Mouse (Mus musculus): ENCODE measurements around the gene Prkar1a. TPM values are rescaled to one million over a fixed set of nuclear protein-coding genes. Genes with fewer than 3 reads are reported as not detected.
"Not testable (repeated sequence)": the region's sequence is repeated elsewhere in the genome, so short reads cannot be mapped to it uniquely, and the experiment has no call there.

Prkar1a gene
- polyA plus RNA-seq, 1 experiment from 2014 or later: 367 TPM

DNA sequence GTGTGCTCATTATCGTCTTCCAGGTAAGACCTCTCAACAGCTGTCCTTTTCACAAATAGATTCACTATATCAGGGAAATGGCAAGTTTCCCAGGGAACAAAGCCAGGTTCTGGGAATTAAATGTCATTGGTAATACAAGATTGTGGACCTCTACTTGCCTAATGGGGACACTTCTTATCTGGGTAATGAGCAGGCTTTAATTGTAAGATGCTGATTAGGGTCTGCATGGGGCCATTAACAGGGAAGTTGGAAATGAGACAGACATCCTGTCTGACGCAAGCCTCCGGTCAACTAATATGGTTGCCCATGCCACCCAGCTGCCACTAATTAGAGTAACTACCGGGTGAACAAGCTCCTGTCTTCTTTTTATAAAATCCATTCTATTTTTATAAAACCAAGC lies 32.9 kb upstream of the Prkar1a start:
- no peaks in the 10 kb centered on the region for H3K36me3 ChIP-seq (ENCODE audit: control insufficient read depth, insufficient read depth, low read length)
- H3K4me3 ChIP-seq (ENCODE audit: low read length): no peak overlapping the region
- no peak overlapping the region for H3K9ac ChIP-seq (ENCODE audit: low read depth, low read length)
- no peak for ATAC-seq (ENCODE audit: low FRiP score, low TSS enrichment)
- H3K27me3 ChIP-seq (ENCODE audit: control insufficient read depth, insufficient read depth, low read length): no peaks in the 10 kb centered on the region
- WGBS: 77% methylated on average over 4 of the region's 4 CpGs
- no peak overlapping the region for H3K4me2 ChIP-seq (replicated peaks; ENCODE audit: low read depth, low read length)
- peaks cover 4% of the 10 kb centered on the region; the same call in 1 of the 2 replicates for H3K4me1 ChIP-seq (ENCODE audit: control insufficient read depth, insufficient read depth, low read length)
- no peak overlapping the region for H3K27ac ChIP-seq (ENCODE audit: low read depth, low read length)
- no peaks in the 10 kb centered on the region for H3K9me3 ChIP-seq (ENCODE audit: control insufficient read depth, low read length)

DNA sequence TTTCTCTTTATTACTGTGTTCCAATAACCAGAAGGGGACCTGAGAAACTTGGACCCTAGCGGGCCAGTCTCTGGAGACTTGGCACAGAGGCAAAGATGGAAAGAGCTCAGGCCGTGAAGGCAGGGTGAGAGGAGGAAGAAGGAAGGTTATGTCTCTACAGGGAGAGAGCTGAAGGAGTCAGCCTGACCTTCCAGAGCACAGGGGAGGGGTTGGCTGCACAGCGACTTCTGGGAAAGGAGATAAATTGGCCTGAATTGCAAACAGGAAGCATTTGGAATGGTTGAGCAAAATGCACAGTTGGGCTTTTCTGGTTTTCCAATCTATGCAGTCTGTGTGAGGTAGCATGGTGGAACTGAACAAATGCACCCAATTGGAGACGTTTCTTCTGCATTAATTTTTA lies 32.4 kb upstream of the Prkar1a start:
- Histone ChIP-seq H3K36me3 (ENCODE audit: control insufficient read depth, insufficient read depth, low read length) (no peaks in the 10 kb centered on the region), H3K4me3 (ENCODE audit: low read length) (no peak overlapping the region), H3K9ac (ENCODE audit: low read depth, low read length) (no peak overlapping the region), H3K9me3 (ENCODE audit: control insufficient read depth, low read length) (no peaks in the 10 kb centered on the region), H3K27ac (ENCODE audit: low read depth, low read length) (no peak overlapping the region), H3K4me1 (ENCODE audit: control insufficient read depth, insufficient read depth, low read length) (peaks cover 4% of the 10 kb centered on the region; the same call in 1 of the 2 replicates), H3K4me2 (replicated peaks; ENCODE audit: low read depth, low read length) (no peak overlapping the region), H3K27me3 (ENCODE audit: control insufficient read depth, insufficient read depth, low read length) (no peaks in the 10 kb centered on the region)
- 49% methylated on average over 4 of the region's 4 CpGs for WGBS
- ATAC-seq (ENCODE audit: low FRiP score, low TSS enrichment): no peak

DNA sequence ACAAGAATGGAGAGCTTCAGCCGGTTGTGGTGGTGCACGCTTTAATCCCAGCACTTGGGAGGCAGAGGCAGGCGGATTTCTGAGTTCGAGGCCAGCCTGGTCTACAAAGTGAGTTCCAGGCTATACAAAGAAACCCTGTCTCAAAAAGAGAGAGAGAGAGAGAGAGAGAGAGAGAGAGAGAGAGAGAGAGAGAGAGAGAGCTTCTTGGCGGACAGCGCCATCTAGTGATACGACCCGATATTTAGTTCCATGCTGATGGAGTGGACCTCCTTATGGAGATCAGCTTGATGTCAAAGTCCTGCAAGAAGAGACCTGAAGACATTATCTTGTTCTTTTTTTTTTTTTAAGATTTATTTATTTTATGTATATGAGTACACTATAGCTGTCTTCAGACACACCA lies 30.1 kb upstream of the Prkar1a start:
- not testable (repeated sequence) for H3K4me1 ChIP-seq (ENCODE audit: control insufficient read depth, insufficient read depth, low read length); H3K9me3 ChIP-seq (ENCODE audit: control insufficient read depth, low read length); H3K4me2 ChIP-seq (replicated peaks; ENCODE audit: low read depth, low read length); H3K27ac ChIP-seq (ENCODE audit: low read depth, low read length); H3K4me3 ChIP-seq (ENCODE audit: low read length); ATAC-seq (ENCODE audit: low FRiP score, low TSS enrichment); H3K36me3 ChIP-seq (ENCODE audit: control insufficient read depth, insufficient read depth, low read length); H3K9ac ChIP-seq (ENCODE audit: low read depth, low read length); H3K27me3 ChIP-seq (ENCODE audit: control insufficient read depth, insufficient read depth, low read length)
- WGBS: 37% methylated on average over 8 of the region's 8 CpGs

- WGBS: 69% methylated on average over 6 of the region's 6 CpGs
- Histone ChIP-seq H3K4me1 (ENCODE audit: control insufficient read depth, insufficient read depth, low read length) (peaks cover 10% of the 10 kb centered on the region), H3K27ac (ENCODE audit: low read depth, low read length) (no peak overlapping the region), H3K9me3 (ENCODE audit: control insufficient read depth, low read length) (no peaks in the 10 kb centered on the region), H3K4me3 (ENCODE audit: low read length) (no peak overlapping the region), H3K36me3 (ENCODE audit: control insufficient read depth, insufficient read depth, low read length) (no peaks in the 10 kb centered on the region), H3K27me3 (ENCODE audit: control insufficient read depth, insufficient read depth, low read length) (no peaks in the 10 kb centered on the region), H3K4me2 (replicated peaks; ENCODE audit: low read depth, low read length) (no peak overlapping the region), H3K9ac (ENCODE audit: low read depth, low read length) (no peak overlapping the region)
- ATAC-seq (ENCODE audit: low FRiP score, low TSS enrichment): no peak
These were observed 28.8 kb upstream of the Prkar1a start for GRCm38 (mm10) chr11:109620356-109620755.

- Histone ChIP-seq H3K4me3 (ENCODE audit: low read length) (no peak overlapping the region), H3K27ac (ENCODE audit: low read depth, low read length) (no peak overlapping the region), H3K9ac (ENCODE audit: low read depth, low read length) (no peak overlapping the region), H3K9me3 (ENCODE audit: control insufficient read depth, low read length) (no peaks in the 10 kb centered on the region), H3K36me3 (ENCODE audit: control insufficient read depth, insufficient read depth, low read length) (no peaks in the 10 kb centered on the region), H3K27me3 (ENCODE audit: control insufficient read depth, insufficient read depth, low read length) (no peaks in the 10 kb centered on the region), H3K4me1 (ENCODE audit: control insufficient read depth, insufficient read depth, low read length) (peaks cover 10% of the 10 kb centered on the region), H3K4me2 (replicated peaks; ENCODE audit: low read depth, low read length) (no peak overlapping the region)
- 18% methylated on average over 2 of the region's 2 CpGs for WGBS
- 0 out of 2 replicates have a peak, but pooled peaks have one; percentile 29 for ATAC-seq (ENCODE audit: low FRiP score, low TSS enrichment)
These were observed 28.0 kb upstream of the Prkar1a start for GRCm38 (mm10) chr11:109621183-109621582.

DNA sequence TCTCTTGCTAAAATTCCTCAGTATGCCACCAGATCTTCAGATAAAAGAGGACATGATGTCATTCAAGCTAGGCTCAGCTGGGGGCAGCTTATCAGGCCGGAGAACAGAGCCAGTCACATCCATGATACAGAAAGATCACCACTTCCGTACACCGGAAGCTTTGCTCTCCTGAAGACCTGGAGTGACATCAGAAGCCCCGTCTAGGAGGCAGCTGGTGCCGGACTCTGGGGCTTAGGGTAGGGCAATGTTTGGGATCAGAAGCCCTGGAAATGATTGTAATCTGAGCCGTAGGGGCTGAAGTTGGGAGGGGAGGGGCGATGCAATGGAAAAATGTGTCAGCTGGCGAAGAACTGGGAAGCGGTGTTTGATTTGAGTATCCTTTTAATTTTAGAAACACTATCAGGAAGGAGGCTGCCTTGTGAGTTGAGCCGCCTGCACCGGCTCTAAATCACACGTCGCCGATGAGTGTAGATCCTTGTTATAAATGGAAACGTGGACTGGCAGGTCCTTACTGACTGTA lies 26.6 kb upstream of the Prkar1a start:
- no peak overlapping the region for H3K27ac ChIP-seq (ENCODE audit: low read depth, low read length)
- H3K4me1 ChIP-seq (ENCODE audit: control insufficient read depth, insufficient read depth, low read length): peaks cover 10% of the 10 kb centered on the region
- no peaks in the 10 kb centered on the region for H3K27me3 ChIP-seq (ENCODE audit: control insufficient read depth, insufficient read depth, low read length)
- peak overlapping the region; percentile 42 for H3K4me2 ChIP-seq (replicated peaks; ENCODE audit: low read depth, low read length)
- H3K9me3 ChIP-seq (ENCODE audit: control insufficient read depth, low read length): no peaks in the 10 kb centered on the region
- peak overlapping the region; percentile 9; the same call in 1 of the 2 replicates for H3K4me3 ChIP-seq (ENCODE audit: low read length)
- H3K9ac ChIP-seq (ENCODE audit: low read depth, low read length): peak overlapping the region; percentile 8; the same call in 1 of the 2 replicates
- H3K36me3 ChIP-seq (ENCODE audit: control insufficient read depth, insufficient read depth, low read length): no peaks in the 10 kb centered on the region
- WGBS: 8% methylated on average over 15 of the region's 15 CpGs
- ATAC-seq (ENCODE audit: low FRiP score, low TSS enrichment): peak; percentile 54

DNA sequence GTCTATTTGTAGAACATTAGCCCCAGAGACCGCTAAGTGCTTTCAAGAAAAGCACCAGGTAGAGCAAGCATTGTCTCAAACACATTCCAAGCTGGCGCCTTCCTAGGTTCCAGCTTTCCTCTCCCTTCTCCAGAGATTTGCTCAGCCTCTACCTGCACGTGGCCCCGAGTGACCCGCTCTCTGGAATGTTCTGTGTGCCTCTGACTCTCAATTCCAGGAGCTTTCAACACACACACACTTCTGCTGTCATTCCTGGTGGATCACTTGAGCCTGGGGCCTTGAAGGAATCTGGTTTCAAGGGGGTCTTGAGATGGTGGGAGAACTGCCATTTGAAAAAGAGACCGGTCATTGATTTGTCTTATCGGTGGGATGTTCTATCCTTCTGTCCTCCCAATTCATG lies 26.0 kb upstream of the Prkar1a start:
- H3K4me2 ChIP-seq (replicated peaks; ENCODE audit: low read depth, low read length): no peak overlapping the region
- no peaks in the 10 kb centered on the region for H3K9me3 ChIP-seq (ENCODE audit: control insufficient read depth, low read length)

DNA sequence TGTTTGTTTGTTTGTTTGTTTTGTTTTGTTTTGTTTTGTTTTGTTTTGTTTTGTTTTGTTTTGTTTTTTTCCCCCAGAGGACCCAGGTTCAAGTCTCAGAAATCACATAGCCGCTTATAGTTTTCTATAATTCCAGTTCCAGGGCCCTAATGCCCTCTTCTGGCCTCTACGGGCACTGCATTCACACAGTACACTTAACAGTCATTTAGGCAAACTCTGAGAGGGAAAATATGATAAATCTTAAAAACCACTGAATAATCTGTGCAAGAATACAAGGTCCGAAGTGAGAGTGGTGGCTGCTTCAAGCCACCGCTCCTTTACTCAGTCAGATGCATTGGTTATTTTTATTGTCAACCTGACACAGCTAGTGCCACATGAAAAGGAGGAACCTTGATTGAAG lies 21.6 kb upstream of the Prkar1a start:
- Histone ChIP-seq H3K9ac (ENCODE audit: low read depth, low read length) (no peak overlapping the region), H3K9me3 (ENCODE audit: control insufficient read depth, low read length) (no peaks in the 10 kb centered on the region), H3K4me1 (ENCODE audit: control insufficient read depth, insufficient read depth, low read length) (peaks cover 6% of the 10 kb centered on the region), H3K36me3 (ENCODE audit: control insufficient read depth, insufficient read depth, low read length) (no peaks in the 10 kb centered on the region), H3K4me3 (ENCODE audit: low read length) (no peak overlapping the region), H3K4me2 (replicated peaks; ENCODE audit: low read depth, low read length) (no peak overlapping the region), H3K27me3 (ENCODE audit: control insufficient read depth, insufficient read depth, low read length) (no peaks in the 10 kb centered on the region), H3K27ac (ENCODE audit: low read depth, low read length) (no peak overlapping the region)
- 89% methylated on average over 4 of the region's 4 CpGs for WGBS
- no peak for ATAC-seq (ENCODE audit: low FRiP score, low TSS enrichment)

More for the DNA sequence above, 26.0 kb upstream of the Prkar1a start:
- no peaks in the 10 kb centered on the region for H3K27me3 ChIP-seq (ENCODE audit: control insufficient read depth, insufficient read depth, low read length)
- H3K27ac ChIP-seq (ENCODE audit: low read depth, low read length): no peak overlapping the region
- H3K9ac ChIP-seq (ENCODE audit: low read depth, low read length): no peak overlapping the region
- H3K4me1 ChIP-seq (ENCODE audit: control insufficient read depth, insufficient read depth, low read length): peaks cover 10% of the 10 kb centered on the region
- no peak overlapping the region for H3K4me3 ChIP-seq (ENCODE audit: low read length)
- ATAC-seq (ENCODE audit: low FRiP score, low TSS enrichment): no peak
- WGBS: 85% methylated on average over 7 of the region's 7 CpGs
- H3K36me3 ChIP-seq (ENCODE audit: control insufficient read depth, insufficient read depth, low read length): no peaks in the 10 kb centered on the region

- H3K27ac ChIP-seq (ENCODE audit: low read depth, low read length): no peak overlapping the region
- no peak overlapping the region for H3K4me2 ChIP-seq (replicated peaks; ENCODE audit: low read depth, low read length)
- no peaks in the 10 kb centered on the region for H3K36me3 ChIP-seq (ENCODE audit: control insufficient read depth, insufficient read depth, low read length)
- no peak overlapping the region for H3K4me3 ChIP-seq (ENCODE audit: low read length)
- H3K4me1 ChIP-seq (ENCODE audit: control insufficient read depth, insufficient read depth, low read length): peaks cover 1% of the 10 kb centered on the region; the same call in 1 of the 2 replicates
- H3K9me3 ChIP-seq (ENCODE audit: control insufficient read depth, low read length): no peaks in the 10 kb centered on the region
- no peaks in the 10 kb centered on the region for H3K27me3 ChIP-seq (ENCODE audit: control insufficient read depth, insufficient read depth, low read length)
- 91% methylated on average over 3 of the region's 3 CpGs for WGBS
- ATAC-seq (ENCODE audit: low FRiP score, low TSS enrichment): no peak
- no peak overlapping the region for H3K9ac ChIP-seq (ENCODE audit: low read depth, low read length)
These were observed 21.1 kb upstream of the Prkar1a start for GRCm38 (mm10) chr11:109628099-109628498.
